Mouse (Mus musculus) adrenal gland, adult 8-10 months (tissue): Measurements from ENCODE around the gene Gm20388. TPM values are rescaled to one million over a fixed set of nuclear protein-coding genes. Genes with fewer than 3 reads are reported as not detected.
"Not testable (repeated sequence)": the region's sequence is repeated elsewhere in the genome, so short reads cannot be mapped to it uniquely, and the experiment has no call there.

Experiments used
- DNase-seq: peaks from one replicate; pipeline ENCODE4 v3.0.0; 2022
- total RNA-seq, 4 experiments: library from RNA; stranded (reverse); gene quantifications; 2 replicates each; pipeline ENCODE4 v1.2.4; 2022

The Gm20388 gene
- total RNA-seq, 4 experiments from 2014 or later, result 1.7 to 16.9 (median 5.8) TPM

DNA sequence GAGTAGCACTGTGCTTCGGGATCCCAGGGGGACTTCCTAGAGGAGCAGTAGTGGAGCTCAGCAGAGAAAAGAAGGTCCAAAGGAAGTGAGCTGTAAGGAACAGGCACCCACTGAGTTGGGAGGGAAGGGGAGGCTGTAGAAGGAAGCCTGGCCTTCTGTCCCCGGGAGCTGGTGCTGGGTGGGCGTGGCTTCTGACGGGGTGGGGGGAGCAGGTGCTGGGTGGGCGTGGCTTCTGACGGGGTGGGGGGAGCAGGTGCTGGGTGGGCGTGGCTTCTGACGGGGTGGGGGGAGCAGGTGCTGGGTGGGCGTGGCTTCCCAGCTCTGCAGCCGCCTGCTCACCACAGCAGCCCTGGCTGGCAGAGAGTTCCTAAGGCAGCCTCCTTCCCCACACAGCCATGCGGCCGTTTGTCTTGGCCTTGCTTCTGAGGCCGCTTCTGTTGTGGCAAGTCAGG is 2413.3 kb downstream of the Gm20388 start:
- DNase-seq, result not testable (repeated sequence)

DNA sequence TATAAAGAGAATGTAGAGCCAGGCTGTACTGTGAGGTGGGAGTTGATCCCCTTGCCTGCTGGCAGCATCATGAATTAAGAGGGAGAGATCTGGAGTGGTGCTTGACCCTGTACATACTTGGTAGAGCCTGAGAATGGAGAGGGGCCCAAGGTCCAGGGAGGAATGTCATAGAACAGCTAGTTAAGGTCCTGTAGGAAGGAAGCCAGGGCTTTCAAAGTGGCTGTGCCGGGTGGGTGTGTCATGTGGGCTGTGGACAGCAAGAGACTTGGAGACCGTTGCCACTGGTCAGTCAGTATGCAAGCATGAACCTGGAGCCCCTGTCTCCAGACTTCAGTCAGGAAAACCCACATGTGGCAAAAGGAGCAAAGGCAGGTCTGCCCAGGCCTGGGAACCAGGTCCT is 2414.6 kb downstream of the Gm20388 start:
- no peak for DNase-seq

GRCm38 (mm10) chr8:122326114-122326542 is 2415.5 kb downstream of the Gm20388 start:
- DNase-seq, result no peak

- no peak for DNase-seq
Measured at GRCm38 (mm10) chr8:122329072-122329471, 2418.4 kb downstream of the Gm20388 start.

- no peak for DNase-seq
Measured at GRCm38 (mm10) chr8:122329553-122330239, 2419.1 kb downstream of the Gm20388 start.

DNA sequence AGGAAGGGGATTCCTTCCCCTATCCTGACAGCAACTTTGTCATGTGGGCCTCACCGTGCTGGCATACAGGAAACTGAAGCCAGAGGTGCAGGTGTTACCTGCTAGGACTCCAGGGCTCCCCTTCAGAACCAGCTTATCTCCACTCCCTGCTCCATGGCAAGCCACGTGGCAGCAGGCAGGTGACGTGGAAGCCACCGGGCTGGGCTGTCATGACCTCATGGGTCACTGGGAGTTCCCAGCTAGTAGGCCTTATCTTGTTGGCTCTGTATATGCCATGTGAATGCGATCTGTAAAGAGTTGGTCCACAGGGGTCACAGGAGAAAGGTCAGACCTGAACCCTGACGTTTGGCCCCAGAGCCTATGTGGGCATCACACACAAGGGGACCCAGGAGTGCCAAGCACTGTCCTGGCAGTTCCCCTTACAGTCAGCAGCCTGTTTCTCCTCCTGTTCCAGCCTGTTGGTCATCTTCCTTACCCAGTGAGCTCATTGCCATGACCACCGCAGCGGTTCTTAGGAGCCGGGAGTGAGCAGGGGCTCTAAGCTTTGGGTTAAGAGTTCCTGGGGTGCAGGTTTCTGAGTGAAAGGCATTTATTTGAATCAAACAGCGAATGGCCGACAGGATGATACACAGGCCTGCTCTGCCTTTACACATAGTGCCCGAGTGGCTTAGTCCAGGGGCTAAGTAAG is 2419.9 kb downstream of the Gm20388 start:
- no peak for DNase-seq

- DNase-seq, result no peak
Measured at GRCm38 (mm10) chr8:122331134-122331523, 2420.5 kb downstream of the Gm20388 start.

DNA sequence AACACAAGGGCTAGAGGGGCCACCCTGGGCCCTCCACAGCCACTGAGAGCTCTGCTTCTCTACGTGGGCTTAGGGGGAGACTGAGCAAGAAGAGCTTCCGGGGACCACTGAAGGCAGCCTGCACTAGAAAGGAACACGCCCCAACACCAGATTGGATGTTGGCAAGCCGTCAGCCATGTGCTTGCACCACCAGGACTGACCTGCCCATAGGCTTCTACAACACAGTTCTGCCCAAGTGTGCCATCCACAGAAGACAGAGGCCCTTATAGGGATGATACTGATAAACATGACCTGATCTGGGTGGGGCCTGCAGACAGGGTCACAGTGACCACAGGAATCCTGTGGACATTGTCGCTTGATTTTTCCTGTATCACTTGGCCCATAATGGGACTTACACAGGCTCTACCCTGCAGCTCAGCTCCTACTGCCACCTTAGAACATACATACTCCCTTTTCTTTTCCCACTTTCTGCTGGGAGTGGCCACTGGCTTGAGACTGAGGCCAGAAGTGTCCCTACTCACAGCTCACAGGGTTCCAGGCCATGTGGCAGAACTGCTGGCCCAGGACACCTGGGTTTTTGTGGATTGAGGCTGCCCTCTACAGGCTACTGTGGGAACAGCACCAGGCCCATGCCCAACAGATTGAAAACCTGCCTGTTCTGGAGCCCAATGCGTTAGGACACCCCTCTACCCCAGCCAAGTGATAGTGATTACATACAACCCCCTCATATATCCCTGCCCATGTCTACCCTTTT is 2422.3 kb downstream of the Gm20388 start:
- DNase-seq, result peak; percentile 70

GRCm38 (mm10) chr8:122333531-122333930 is 2422.9 kb downstream of the Gm20388 start:
- no peak for DNase-seq

GRCm38 (mm10) chr8:122334791-122335490 is 2424.3 kb downstream of the Gm20388 start:
- no peak for DNase-seq

GRCm38 (mm10) chr8:122335638-122336250 is 2425.1 kb downstream of the Gm20388 start:
- no peak for DNase-seq

GRCm38 (mm10) chr8:122336251-122336910 is 2425.7 kb downstream of the Gm20388 start:
- DNase-seq, result no peak

- no peak for DNase-seq
Measured at GRCm38 (mm10) chr8:122338852-122339251, 2428.2 kb downstream of the Gm20388 start.

GRCm38 (mm10) chr8:122340761-122341160 is 2430.1 kb downstream of the Gm20388 start:
- no peak for DNase-seq

DNA sequence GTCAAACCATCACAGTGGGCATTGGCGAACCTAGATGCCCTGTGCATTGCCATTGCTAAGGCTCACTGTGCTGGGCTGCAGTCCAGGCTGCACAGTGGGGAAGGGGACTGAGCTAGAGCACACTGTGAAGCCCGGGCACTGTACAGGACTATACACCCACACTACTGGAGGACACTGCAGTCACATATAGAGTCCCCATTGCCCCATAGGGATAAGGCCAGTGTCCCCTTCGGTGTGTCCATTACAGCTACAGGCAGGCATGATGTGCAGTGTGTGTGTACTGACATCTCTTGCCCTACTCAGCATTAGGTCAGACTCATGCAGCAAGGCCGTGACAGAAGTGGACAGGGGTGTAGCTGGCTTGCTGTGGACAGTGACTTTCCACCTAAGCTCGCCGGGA is 2431.1 kb downstream of the Gm20388 start:
- no peak for DNase-seq

DNA sequence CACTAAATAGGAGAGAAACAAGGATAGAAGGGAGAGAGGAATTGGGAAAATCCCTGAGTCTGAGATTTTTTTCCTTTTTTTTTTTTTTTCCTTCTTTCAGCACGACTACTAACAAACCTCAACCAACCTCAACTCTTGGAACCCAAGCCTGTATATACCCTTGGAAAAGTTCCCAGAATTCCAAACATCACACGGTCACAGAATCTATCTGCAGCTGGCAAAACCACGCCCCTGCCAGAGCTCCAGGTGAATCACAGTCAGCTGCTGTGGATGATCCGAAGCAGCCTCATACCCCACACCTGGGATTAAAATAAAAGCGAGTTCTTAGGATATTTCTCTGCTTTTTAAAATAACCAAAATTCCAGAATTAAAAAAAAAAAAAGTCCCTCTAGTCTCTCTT is 2431.7 kb downstream of the Gm20388 start:
- DNase-seq, result no peak

GRCm38 (mm10) chr8:122342806-122343209 is 2432.2 kb downstream of the Gm20388 start:
- no peak for DNase-seq

- no peak for DNase-seq
Measured at GRCm38 (mm10) chr8:122343341-122343740, 2432.7 kb downstream of the Gm20388 start.

DNA sequence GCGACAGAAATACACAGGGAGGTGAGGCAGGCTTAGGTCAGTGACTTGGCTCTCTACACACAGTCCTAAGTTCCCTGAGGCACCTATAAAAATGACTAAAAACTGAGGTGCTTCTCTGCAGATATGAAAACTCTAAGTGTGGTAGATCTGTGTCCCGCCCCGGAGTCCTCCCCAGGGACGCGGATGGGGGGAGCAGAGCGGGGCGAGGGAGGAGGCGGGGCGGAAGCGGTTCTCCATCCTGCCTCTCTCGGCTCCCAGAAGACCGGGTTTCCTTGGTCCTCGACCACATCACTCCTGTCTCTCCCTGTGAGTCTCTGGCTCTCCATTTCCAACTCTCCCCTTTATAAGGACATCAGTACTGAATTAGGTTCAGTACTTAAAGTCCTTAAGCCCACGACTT is 2433.1 kb downstream of the Gm20388 start:
- DNase-seq, result no peak

GRCm38 (mm10) chr8:122344219-122344618 is 2433.6 kb downstream of the Gm20388 start:
- no peak for DNase-seq
